Mouse (Mus musculus): Measurements from ENCODE around the gene Galnt16.

DNA sequence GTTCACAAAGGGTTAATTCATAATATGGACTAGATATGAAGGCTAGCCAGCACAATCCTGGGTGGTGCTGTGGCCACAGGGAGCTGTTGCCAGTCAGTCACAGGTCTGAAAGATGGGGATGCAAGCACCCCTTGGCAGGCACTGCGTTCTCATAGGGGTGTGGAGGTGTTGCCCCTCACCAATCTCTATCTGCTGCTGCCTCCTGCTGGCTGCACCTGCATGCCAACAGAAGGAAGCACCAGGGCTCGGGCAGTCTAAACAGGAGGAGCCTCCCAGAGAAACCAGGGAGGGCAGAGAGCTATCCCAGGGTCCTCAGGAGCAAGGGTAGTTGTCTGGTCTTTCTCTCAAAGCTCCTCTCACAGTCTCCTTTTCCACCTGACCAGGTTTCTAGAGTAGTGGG lies 66.9 kb downstream of the Galnt16 start:
- 0 out of 2 replicates have a peak, but pooled peaks have one; percentile 15 for TF ChIP-seq CTCF (IDR thresholded peaks at IDR 0.05; ENCODE audit: borderline replicate concordance, insufficient read depth, low read depth, low read length)
- TF ChIP-seq POLR2A (IDR thresholded peaks at IDR 0.05; ENCODE audit: borderline replicate concordance, insufficient read depth, low read length): no peak
